Mouse (Mus musculus) midbrain, postnatal 0 days (tissue): ENCODE measurements around the gene Pxdc1. TPM values are rescaled to one million over a fixed set of nuclear protein-coding genes. Genes with fewer than 3 reads are reported as not detected.

Experiments used
- ATAC-seq: fragments of 200-750 bp; cut with Nextera tagmentation; 2 replicates; pipeline ENCODE4 v1.8.0; 2017; ENCODE audit warnings: moderate number of reproducible peaks, mild to moderate bottlenecking, moderate TSS enrichment, moderate library complexity; ENCODE audit not compliant: low FRiP score
- DNase-seq: peaks from one replicate; pipeline ENCODE4 v3.0.0-alpha.2; 2015; ENCODE audit warnings: low spot score
- H3K27ac ChIP-seq: fragments of 300-500 bp; sonication (generic); 2 replicates; pipeline ENCODE4 v1.5.1; 2014; ENCODE audit warnings: low read depth, mild to moderate bottlenecking, low read length, mixed read lengths
- H3K27me3 ChIP-seq: fragments of 300-500 bp; sonication (generic); 2 replicates; pipeline ENCODE4 v1.6.1; 2014; ENCODE audit warnings: low read length, control low read depth, mixed read lengths; ENCODE audit not compliant: insufficient read depth
- H3K36me3 ChIP-seq: fragments of 300-500 bp; sonication (generic); 2 replicates; pipeline ENCODE4 v1.6.1; 2014; ENCODE audit warnings: low read length, control low read depth, mixed read lengths; ENCODE audit not compliant: insufficient read depth
- H3K4me1 ChIP-seq: fragments of 300-500 bp; sonication (generic); 2 replicates; pipeline ENCODE4 v1.6.1; 2014; ENCODE audit warnings: mild to moderate bottlenecking, control low read depth, antibody characterized with exemption, low read length, mixed read lengths; ENCODE audit not compliant: insufficient read depth
- H3K4me2 ChIP-seq: fragments of 300-500 bp; sonication (generic); 2 replicates; pipeline ENCODE4 v1.6.1; 2014; ENCODE audit warnings: low read depth, mild to moderate bottlenecking, low read length, mixed read lengths; ENCODE audit not compliant: poor library complexity, severe bottlenecking
- H3K4me3 ChIP-seq: fragments of 300-500 bp; sonication (generic); 2 replicates; pipeline ENCODE4 v1.5.1; 2014; ENCODE audit warnings: low read depth, mild to moderate bottlenecking, low read length, moderate library complexity
- H3K9ac ChIP-seq: fragments of 300-500 bp; sonication (generic); replicated peaks from 2 replicates; pipeline ENCODE4 v1.6.1; 2014; ENCODE audit warnings: mild to moderate bottlenecking, low read length, moderate library complexity, mixed read lengths; ENCODE audit not compliant: poor library complexity, severe bottlenecking
- H3K9me3 ChIP-seq: fragments of 300-500 bp; sonication (generic); 2 replicates; pipeline ENCODE4 v1.6.1; 2016; ENCODE audit warnings: low read length, control low read depth
- CTCF ChIP-seq: IDR thresholded peaks from 2 replicates; pipeline ENCODE4 v1.5.1; 2016; ENCODE audit warnings: antibody characterized with exemption, mild to moderate bottlenecking
- WGBS: fragments of 180-500 bp; shearing (Covaris S2); extraction: QIAGEN DNeasy Blood & Tissue Kit; methylation state at CpG from one replicate; pipeline ENCODE4 v1.1.7; 2014; 5-methylcytosine and 5-hydroxymethylcytosine counted together
- polyA plus RNA-seq: library from polyadenylated mRNA; unstranded; fragments of >200 nt; fragmentation: Nextera tagmentation; extraction: Ambion mirVana; gene quantifications from 2 replicates; pipeline ENCODE4 v1.2.1, GENCODE M21; 2015
- total RNA-seq: library from RNA; depleted of rRNA; stranded (reverse); fragments of >200 nt; gene quantifications from 2 replicates; pipeline ENCODE4 v1.2.3, GENCODE M21; 2014

The Pxdc1 gene
- total and polyA plus RNA-seq, 2 experiments from 2014 or later, result 7.8 to 12.7 TPM

DNA sequence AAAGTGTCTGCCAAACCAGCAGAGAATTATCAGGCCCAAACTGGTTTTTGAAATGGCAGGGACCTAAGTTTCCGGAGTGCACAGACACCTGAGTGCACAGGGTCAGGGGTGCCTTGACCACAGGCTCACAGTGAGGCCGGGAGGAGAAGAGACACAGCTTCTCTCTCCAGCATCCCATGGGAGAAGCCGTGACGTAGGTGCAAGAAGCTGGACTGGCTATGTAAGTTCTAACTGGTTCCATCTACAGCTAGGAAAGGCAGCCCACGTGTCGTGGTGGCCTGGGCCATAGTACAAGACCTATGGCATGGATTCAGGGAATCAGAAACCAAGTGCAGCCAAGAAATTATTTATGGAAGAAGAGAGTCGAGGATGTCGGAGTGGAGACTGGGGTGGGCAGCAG is 6.1 kb downstream of the Pxdc1 start:
- 0 out of 2 replicates have a peak, but pooled peaks cover 3% of the 10 kb centered on the region for H3K27me3 ChIP-seq
- DNase-seq, result no peak
- H3K4me3 ChIP-seq, result no peak overlapping the region
- no peak for ATAC-seq
- no peak for TF ChIP-seq CTCF
- H3K4me1 ChIP-seq, result peaks cover 7% of the 10 kb centered on the region; the same call in 1 of the 2 replicates
- 82% methylated on average over 8 of the region's 8 CpGs for WGBS
- H3K36me3 ChIP-seq, result no peaks in the 10 kb centered on the region
- no peak overlapping the region for H3K27ac ChIP-seq
- no peak overlapping the region for H3K9ac ChIP-seq
- no peaks in the 10 kb centered on the region for H3K9me3 ChIP-seq
- no peak overlapping the region for H3K4me2 ChIP-seq

DNA sequence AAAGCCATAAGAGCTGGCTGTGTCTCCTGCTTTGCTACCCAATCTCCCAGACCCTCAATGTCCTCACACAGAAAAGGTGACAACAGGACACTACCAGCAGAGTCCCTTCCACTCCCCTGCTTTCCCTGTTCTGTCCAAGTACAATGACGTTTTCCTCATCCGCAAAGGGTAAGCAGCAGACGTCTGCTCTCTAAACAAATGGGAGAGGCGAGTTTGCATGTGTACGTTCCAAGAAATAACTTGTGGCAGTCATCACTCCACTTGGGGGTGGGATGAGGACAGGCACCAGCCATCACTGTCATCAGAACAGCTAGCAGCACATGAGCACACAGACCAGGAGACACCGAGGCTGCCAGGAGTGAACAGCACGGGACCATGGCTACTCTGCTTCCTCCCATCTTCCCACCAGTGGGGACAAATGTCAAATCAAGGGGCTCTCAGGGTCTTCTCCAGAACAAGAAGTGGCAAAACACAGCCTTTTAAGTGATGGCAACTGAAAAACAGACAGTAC is 7.0 kb downstream of the Pxdc1 start:
- Histone ChIP-seq H3K9me3 (no peaks in the 10 kb centered on the region), H3K9ac (no peak overlapping the region), H3K4me2 (no peak overlapping the region), H3K27me3 (0 out of 2 replicates have a peak, but pooled peaks cover 3% of the 10 kb centered on the region), H3K27ac (no peak overlapping the region), H3K36me3 (no peaks in the 10 kb centered on the region), H3K4me3 (no peak overlapping the region), H3K4me1 (peaks cover 4% of the 10 kb centered on the region; the same call in 1 of the 2 replicates)
- no peak for DNase-seq
- TF ChIP-seq CTCF, result no peak
- ATAC-seq, result no peak
- 62% methylated on average over 7 of the region's 7 CpGs for WGBS

DNA sequence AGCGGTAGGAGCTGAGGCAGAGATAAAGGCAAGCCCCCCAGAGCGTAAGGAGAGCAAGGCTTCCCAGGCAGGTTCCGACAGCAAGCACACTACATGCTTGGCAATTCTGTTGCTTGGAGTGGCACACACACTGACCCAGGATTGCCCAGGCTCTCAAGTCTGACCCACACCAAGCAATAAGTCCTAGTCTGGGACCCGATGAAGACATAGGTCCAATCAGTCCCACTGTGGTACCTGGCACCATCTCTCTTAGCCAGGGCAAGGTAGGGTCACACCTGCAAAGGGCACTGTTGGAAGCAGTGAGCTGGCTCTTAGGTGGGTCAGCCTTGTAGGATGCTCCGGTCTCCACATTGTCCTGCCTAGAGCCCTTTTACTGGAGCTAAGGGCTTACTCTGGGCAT is 7.8 kb downstream of the Pxdc1 start:
- Histone ChIP-seq H3K9ac (no peak overlapping the region), H3K9me3 (no peaks in the 10 kb centered on the region), H3K4me3 (no peak overlapping the region), H3K36me3 (no peaks in the 10 kb centered on the region), H3K27ac (no peak overlapping the region), H3K4me2 (no peak overlapping the region), H3K4me1 (no peaks in the 10 kb centered on the region), H3K27me3 (0 out of 2 replicates have a peak, but pooled peaks cover 3% of the 10 kb centered on the region)
- DNase-seq (no peak), ATAC-seq (no peak)
- WGBS, result 90% methylated on average over 5 of the region's 5 CpGs
- no peak for TF ChIP-seq CTCF

DNA sequence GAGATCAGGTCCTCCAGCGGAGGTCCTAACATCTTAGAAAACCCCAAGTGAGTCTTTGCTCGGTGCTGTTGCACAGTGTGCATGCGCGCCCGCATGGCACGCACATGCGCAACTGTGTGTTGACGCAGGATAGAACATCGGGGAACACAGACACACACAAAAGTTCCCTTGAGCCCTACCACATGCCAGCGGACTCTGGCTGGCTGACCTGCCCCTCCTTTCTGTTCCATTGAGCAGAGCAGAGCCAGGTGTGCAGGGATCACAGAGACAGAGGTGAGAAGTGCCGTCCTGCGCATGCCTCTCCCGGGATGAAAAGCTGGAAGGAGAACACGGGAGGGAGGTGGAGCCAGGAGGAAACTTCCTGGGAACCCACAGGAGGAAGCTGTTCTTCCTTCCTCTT is 8.9 kb downstream of the Pxdc1 start:
- no peak overlapping the region for H3K27ac ChIP-seq
- 83% methylated on average over 14 of the region's 14 CpGs for WGBS
- no peak for DNase-seq

DNA sequence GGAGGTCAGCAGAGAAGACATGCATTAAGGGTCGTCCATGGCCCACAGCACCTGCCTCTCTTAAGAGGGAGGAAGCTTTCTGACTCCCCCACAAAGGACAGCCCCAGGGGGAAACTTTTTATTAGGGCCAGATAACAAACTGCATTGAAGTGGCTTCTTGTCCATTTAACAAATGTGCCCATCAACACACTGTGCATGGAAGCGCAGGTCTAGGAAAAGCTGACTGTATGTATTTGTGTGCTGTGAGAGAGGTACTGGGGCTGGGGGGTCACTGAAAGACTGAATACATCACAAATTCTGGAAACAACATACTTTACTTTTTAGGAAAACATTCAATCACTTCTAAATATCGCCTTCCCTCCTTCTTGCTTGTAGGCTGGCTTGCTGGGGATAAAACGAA is 9.4 kb downstream of the Pxdc1 start:
- ATAC-seq (no peak), DNase-seq (no peak)
- no peaks in the 10 kb centered on the region for H3K27me3 ChIP-seq
- no peak overlapping the region for H3K4me2 ChIP-seq
- H3K4me1 ChIP-seq, result no peaks in the 10 kb centered on the region
- no peak overlapping the region for H3K27ac ChIP-seq
- H3K9ac ChIP-seq, result no peak overlapping the region
- no peak overlapping the region for H3K4me3 ChIP-seq
- no peaks in the 10 kb centered on the region for H3K36me3 ChIP-seq
- TF ChIP-seq CTCF, result no peak
- H3K9me3 ChIP-seq, result no peaks in the 10 kb centered on the region
- 77% methylated on average over 4 of the region's 4 CpGs for WGBS

More for the DNA sequence above, 8.9 kb downstream of the Pxdc1 start:
- Histone ChIP-seq H3K9me3 (no peaks in the 10 kb centered on the region), H3K27me3 (no peaks in the 10 kb centered on the region), H3K4me1 (no peaks in the 10 kb centered on the region), H3K9ac (no peak overlapping the region), H3K4me3 (no peak overlapping the region), H3K4me2 (no peak overlapping the region), H3K36me3 (no peaks in the 10 kb centered on the region)
- no peak for TF ChIP-seq CTCF
- ATAC-seq, result no peak

DNA sequence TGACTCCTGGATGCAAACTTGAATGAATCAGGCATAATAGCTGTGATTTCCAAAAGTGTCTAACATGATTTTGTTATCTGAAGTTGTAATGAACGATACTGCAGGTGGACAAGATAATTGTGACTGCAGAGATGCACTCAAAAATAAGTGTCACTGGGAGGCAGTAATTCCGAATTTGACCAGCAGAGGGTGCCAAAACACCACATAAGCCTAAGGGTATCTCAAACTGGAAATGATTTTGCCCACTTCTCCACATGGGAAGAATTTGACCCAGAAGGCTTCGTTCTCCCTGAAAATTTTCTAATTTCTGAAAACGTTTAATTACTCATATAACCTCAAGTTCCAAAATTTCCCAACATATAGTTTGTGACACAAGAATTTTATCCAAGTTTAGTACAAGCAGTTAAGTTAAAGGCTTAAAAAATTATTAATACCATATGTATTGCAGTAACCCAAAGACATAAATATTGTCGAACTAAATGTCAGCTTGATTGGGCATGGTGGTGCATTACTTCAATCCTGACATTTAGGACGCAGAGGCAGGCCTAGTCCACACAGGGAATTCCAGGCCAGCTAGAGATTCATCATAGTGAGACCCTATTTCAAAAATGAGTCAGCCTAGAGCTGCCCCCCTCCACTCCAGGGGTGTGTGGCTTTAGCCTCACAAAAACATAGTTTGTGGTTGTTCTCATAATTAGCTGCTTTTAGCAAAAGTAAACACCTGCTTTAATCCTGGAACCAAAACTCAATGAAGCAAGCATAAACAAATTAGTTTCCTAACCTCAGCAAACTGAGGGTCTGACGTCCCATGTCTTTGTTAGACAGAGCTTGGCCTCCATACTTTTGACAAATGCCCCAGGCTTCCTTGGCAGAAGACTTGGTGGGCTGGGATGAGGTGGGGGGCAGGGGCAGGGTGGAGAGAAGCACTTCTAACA is 10.1 kb downstream of the Pxdc1 start:
- H3K4me2 ChIP-seq, result no peak overlapping the region
- no peak overlapping the region for H3K27ac ChIP-seq
- WGBS, result 25% methylated on average over 7 of the region's 7 CpGs
- TF ChIP-seq CTCF, result peak; percentile 97
- H3K27me3 ChIP-seq, result no peaks in the 10 kb centered on the region
- ATAC-seq, result no peak
- no peak overlapping the region for H3K4me3 ChIP-seq
- H3K9ac ChIP-seq, result no peak overlapping the region
- no peaks in the 10 kb centered on the region for H3K36me3 ChIP-seq
- no peaks in the 10 kb centered on the region for H3K4me1 ChIP-seq
- DNase-seq, result peak; percentile 80
- no peaks in the 10 kb centered on the region for H3K9me3 ChIP-seq
